In genomic region chr3:75219211-75219610, GRCm38 (mm10) we compare ENCODE assay signal across 8 mouse cellular contexts. TPM values are rescaled to one million over a fixed set of nuclear protein-coding genes. Genes with fewer than 3 reads are reported as not detected.
DNase-seq lines count a peak whose midpoint lies in the region; ATAC-seq and TF ChIP-seq lines count a peak whose summit lies in the region.

No protein-coding gene starts in this region.

- H3K4me1 ChIP-seq in kidney, postnatal 0 days (replicated peaks; ENCODE audit: insufficient read depth, low read length): no peaks in the 10 kb centered on the region
- no peaks in the 10 kb centered on the region for H3K4me1 ChIP-seq in kidney, embryonic 15.5 days
- H3K4me1 ChIP-seq in hindbrain, postnatal 0 days (ENCODE audit: insufficient read depth, low read length): no peaks in the 10 kb centered on the region
- no peaks in the 10 kb centered on the region for H3K4me1 ChIP-seq in liver, postnatal 0 days (ENCODE audit: insufficient read depth)

- H3K4me2 ChIP-seq in kidney, postnatal 0 days (ENCODE audit: low read length): no peak overlapping the region
- no peak overlapping the region for H3K4me2 ChIP-seq in kidney, embryonic 15.5 days
- H3K4me2 ChIP-seq in hindbrain, postnatal 0 days (ENCODE audit: low read depth, low read length): no peak overlapping the region
- no peak overlapping the region for H3K4me2 ChIP-seq in liver, postnatal 0 days (ENCODE audit: low read depth, low read length)

- H3K9me3 ChIP-seq in kidney, postnatal 0 days (replicated peaks; ENCODE audit: low read length): no peaks in the 10 kb centered on the region
- H3K9me3 ChIP-seq in kidney, embryonic 15.5 days (replicated peaks): no peaks in the 10 kb centered on the region
- no peaks in the 10 kb centered on the region for H3K9me3 ChIP-seq in hindbrain, postnatal 0 days (ENCODE audit: low read length)
- H3K9me3 ChIP-seq in liver, postnatal 0 days (ENCODE audit: low read length): no peaks in the 10 kb centered on the region

- no peak for ATAC-seq in kidney, postnatal 0 days (replicated peaks; ENCODE audit: low FRiP score, low read depth)
- no peak for ATAC-seq in kidney, embryonic 15.5 days (replicated peaks; ENCODE audit: low FRiP score)
- ATAC-seq in hindbrain, postnatal 0 days: peak; percentile 78
- ATAC-seq in liver, postnatal 0 days: no peak

- peak; percentile 67 for TF ChIP-seq CTCF in kidney, postnatal 0 days (IDR thresholded peaks at IDR 0.05; ENCODE audit: low read depth)
- peak; percentile 86 for TF ChIP-seq CTCF in hindbrain, postnatal 0 days (IDR thresholded peaks at IDR 0.05; ENCODE audit: low read depth)
- TF ChIP-seq CTCF in liver, postnatal 0 days (IDR thresholded peaks at IDR 0.05; ENCODE audit: low read depth): peak; percentile 69

- DNase-seq in kidney, postnatal 0 days (ENCODE audit: low spot score): peak; percentile 38
- peak; percentile 15 for DNase-seq in adipocyte (ENCODE audit: low spot score)
- DNase-seq in embryo, embryonic 9.5 days (ENCODE audit: extremely low spot score): peak; percentile 25
- peak; percentile 82 for DNase-seq in hindbrain, postnatal 0 days (ENCODE audit: low spot score)
- DNase-seq in liver, postnatal 0 days: peak; percentile 44
- DNase-seq in right cerebral cortex, adult 2 months (ENCODE audit: low spot score in 2 of 2): peak; percentile 76 to 82
- no peak for DNase-seq in urinary bladder, postnatal 25 days (ENCODE audit: low spot score)

- no peak overlapping the region for H3K9ac ChIP-seq in kidney, postnatal 0 days (ENCODE audit: low read depth, low read length)
- H3K9ac ChIP-seq in kidney, embryonic 15.5 days: no peak overlapping the region
- H3K9ac ChIP-seq in hindbrain, postnatal 0 days (replicated peaks; ENCODE audit: low read length): no peak overlapping the region
- no peak overlapping the region for H3K9ac ChIP-seq in liver, postnatal 0 days (replicated peaks)

- 15% methylated on average over 1 of the region's 1 CpGs for WGBS in kidney, postnatal 0 days
- 6% methylated on average over 1 of the region's 1 CpGs for WGBS in kidney, embryonic 15.5 days
- 0% methylated on average over 1 of the region's 1 CpGs for WGBS in hindbrain, postnatal 0 days
- WGBS in liver, postnatal 0 days (ENCODE audit: insufficient replicate concordance): 3% methylated on average over 1 of the region's 1 CpGs

- H3K27ac ChIP-seq in kidney, postnatal 0 days: no peak overlapping the region
- H3K27ac ChIP-seq in kidney, embryonic 15.5 days: no peak overlapping the region
- no peak overlapping the region for H3K27ac ChIP-seq in hindbrain, postnatal 0 days
- no peak overlapping the region for H3K27ac ChIP-seq in liver, postnatal 0 days (ENCODE audit: low read depth)

- no peaks in the 10 kb centered on the region for H3K27me3 ChIP-seq in kidney, postnatal 0 days (ENCODE audit: insufficient read depth, low read length)
- H3K27me3 ChIP-seq in kidney, embryonic 15.5 days: no peaks in the 10 kb centered on the region
- no peaks in the 10 kb centered on the region for H3K27me3 ChIP-seq in hindbrain, postnatal 0 days (ENCODE audit: insufficient read depth, low read length)
- H3K27me3 ChIP-seq in liver, postnatal 0 days (ENCODE audit: insufficient read depth, low read length): no peaks in the 10 kb centered on the region

- no peak for TF ChIP-seq EP300 in liver, postnatal 0 days (IDR thresholded peaks at IDR 0.05; ENCODE audit: low read depth)

- no peak overlapping the region for H3K4me3 ChIP-seq in kidney, postnatal 0 days (replicated peaks; ENCODE audit: low read depth, low read length)
- H3K4me3 ChIP-seq in kidney, embryonic 15.5 days (replicated peaks): no peak overlapping the region
- H3K4me3 ChIP-seq in hindbrain, postnatal 0 days (ENCODE audit: low read length): no peak overlapping the region
- no peak overlapping the region for H3K4me3 ChIP-seq in liver, postnatal 0 days (ENCODE audit: low read depth, low read length)

- no peaks in the 10 kb centered on the region for H3K36me3 ChIP-seq in kidney, postnatal 0 days (ENCODE audit: insufficient read depth, low read length)
- H3K36me3 ChIP-seq in kidney, embryonic 15.5 days: no peaks in the 10 kb centered on the region
- H3K36me3 ChIP-seq in hindbrain, postnatal 0 days (ENCODE audit: insufficient read depth, low read length): no peaks in the 10 kb centered on the region
- H3K36me3 ChIP-seq in liver, postnatal 0 days (replicated peaks; ENCODE audit: insufficient read depth, low read length): no peaks in the 10 kb centered on the region

RNA-seq across cellular contexts. Expression of gene Serpini2, which starts 50.7 kb away (rescaled TPM):
- polyA plus RNA-seq in kidney, postnatal 0 days (2015; fragmentation: Nextera tagmentation; extraction: Ambion mirVana): not detected in 2 replicates
- not detected in 2 replicates for polyA plus RNA-seq in kidney, embryonic 15.5 days (2015; fragmentation: Nextera tagmentation; extraction: Ambion mirVana)
- total RNA-seq in hindbrain, postnatal 0 days (2014; rRNA removed): not detected in 2 replicates
- polyA plus RNA-seq in hindbrain, postnatal 0 days (2015; fragmentation: Nextera tagmentation; extraction: Ambion mirVana): not detected in 2 replicates
- polyA plus RNA-seq in liver, postnatal 0 days (2015; fragmentation: Nextera tagmentation; extraction: Ambion mirVana): 0.07 TPM in 1 of 2 replicates, not detected in the other

RNA-seq across cellular contexts. Expression of gene Zbbx, which starts 54.4 kb away (rescaled TPM):
- polyA plus RNA-seq in kidney, postnatal 0 days (2015; fragmentation: Nextera tagmentation; extraction: Ambion mirVana): not detected in 2 replicates
- polyA plus RNA-seq in kidney, embryonic 15.5 days (2015; fragmentation: Nextera tagmentation; extraction: Ambion mirVana): not detected in 2 replicates
- 0.40 and 0.89 TPM in 2 replicates for total RNA-seq in hindbrain, postnatal 0 days (2014; rRNA removed)
- 1.1 and 1.5 TPM in 2 replicates for polyA plus RNA-seq in hindbrain, postnatal 0 days (2015; fragmentation: Nextera tagmentation; extraction: Ambion mirVana)
- not detected in 2 replicates for polyA plus RNA-seq in liver, postnatal 0 days (2015; fragmentation: Nextera tagmentation; extraction: Ambion mirVana)
